Mouse (Mus musculus): ENCODE data around the gene Rpl38.

Gene Rpl38

DNA sequence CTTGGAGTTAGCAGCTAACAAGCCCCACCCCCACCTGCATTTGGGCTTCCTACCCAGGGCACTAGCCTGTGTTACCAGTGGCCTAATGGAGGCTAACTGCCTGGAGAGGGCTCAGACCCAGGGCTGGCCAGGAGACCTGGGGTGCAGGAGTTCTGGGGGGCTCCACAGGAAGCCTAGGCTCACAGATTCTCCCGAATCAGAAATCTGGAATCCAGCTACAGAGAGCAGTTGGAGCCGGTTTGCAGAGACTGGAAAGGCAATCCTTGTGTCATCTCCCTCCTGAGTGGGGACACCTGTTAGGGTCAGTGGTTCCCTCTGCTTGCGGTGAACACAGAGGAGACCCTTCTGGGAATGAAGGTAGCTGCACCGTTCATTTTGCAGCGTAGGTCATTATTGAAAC lies 12.7 kb downstream of the Rpl38 start:
- DNase-seq, result peak; percentile 67

DNA sequence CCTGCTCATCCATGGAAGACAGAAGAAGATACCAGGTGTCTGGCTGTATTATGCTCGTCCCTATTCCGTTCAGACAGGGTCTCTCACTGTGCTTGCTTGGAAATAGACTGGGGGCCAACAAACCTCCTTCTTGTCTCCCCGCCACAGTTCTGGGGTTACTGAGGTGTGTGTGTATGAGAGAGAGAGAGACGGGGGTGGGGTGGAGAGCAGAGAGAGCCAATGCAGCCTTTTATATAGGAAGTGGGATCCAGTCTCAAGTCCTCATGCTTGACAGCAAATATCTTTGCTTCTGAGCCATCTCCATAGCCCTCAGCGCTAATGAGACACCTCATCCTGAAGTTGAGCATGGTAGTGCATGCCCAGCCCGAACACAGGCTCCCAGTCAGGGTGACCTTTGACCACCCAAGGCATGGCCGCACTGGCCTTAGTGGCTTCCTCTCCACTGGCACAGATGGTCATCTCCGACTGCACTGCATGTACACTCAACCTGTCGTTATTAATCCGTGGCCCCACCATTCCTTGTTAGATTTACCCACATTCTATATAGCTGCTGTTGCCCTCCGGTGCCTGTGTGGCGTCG lies 14.1 kb downstream of the Rpl38 start:
- no peak for DNase-seq

GRCm38 (mm10) chr11:114683029-114683721 lies 14.9 kb downstream of the Rpl38 start:
- DNase-seq, result peak; percentile 65

- peak; percentile 73 for DNase-seq
These were observed 15.6 kb downstream of the Rpl38 start for GRCm38 (mm10) chr11:114683722-114684621.

- DNase-seq, result peak; percentile 99
These were observed 16.5 kb downstream of the Rpl38 start for GRCm38 (mm10) chr11:114684627-114685373.

- DNase-seq, result no peak
These were observed 17.3 kb downstream of the Rpl38 start for GRCm38 (mm10) chr11:114685526-114686040.

DNA sequence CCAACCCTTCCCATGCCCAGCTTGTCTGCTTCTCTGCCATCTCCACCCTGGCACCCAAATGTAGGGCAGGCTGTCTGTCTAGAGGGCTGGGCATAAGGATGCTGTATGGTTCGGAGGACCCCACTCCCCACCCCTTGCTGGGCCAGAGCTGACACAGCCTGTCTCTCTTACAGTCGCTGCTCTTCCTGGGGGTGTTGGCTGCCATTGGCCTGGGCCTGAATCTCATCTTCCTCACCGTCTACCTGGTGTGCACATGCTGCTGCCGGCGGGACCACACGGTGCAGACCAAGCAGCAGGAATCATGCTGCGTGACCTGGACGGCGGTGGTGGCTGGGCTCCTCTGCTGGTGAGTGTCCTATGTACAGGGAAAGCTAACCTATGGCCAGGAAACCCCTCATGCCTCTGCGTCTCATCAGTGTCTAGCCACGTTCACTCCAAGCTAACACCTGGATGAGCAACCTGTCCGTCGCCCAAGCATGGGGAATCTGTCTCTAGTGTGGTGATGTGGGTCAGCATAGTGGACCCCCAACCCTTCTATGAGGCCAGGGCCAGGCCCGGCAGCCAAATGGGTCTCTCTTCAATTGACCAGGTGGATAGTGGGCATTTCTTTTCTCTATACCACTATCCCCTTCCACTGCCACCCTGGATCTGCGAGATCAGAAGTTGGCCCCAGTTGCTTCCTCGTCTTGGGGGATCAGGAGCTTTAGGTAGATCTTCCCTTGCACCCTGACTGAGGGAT lies 18.1 kb downstream of the Rpl38 start:
- DNase-seq, result peak; percentile 69

GRCm38 (mm10) chr11:114687574-114688188 lies 19.4 kb downstream of the Rpl38 start:
- no peak for DNase-seq

DNA sequence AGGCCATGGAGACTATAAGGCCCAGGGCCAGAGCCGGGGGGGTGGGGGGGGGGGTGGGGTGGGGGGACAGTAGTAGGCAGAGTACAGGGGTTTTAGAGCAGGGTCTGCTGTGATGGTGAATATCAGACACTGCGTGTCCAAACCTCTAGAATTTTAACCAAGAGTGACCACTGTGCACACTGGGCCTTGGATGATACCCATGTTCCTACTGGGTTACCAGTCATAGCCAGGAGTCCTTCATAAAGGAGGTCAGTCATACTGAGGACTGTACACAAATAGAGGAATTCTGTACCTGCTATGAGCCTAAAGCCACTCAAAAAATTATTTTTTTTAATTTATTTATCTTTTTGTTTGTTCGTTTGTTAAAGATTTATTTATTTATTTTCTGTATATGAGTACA lies 20.4 kb downstream of the Rpl38 start:
- DNase-seq, result no peak

DNA sequence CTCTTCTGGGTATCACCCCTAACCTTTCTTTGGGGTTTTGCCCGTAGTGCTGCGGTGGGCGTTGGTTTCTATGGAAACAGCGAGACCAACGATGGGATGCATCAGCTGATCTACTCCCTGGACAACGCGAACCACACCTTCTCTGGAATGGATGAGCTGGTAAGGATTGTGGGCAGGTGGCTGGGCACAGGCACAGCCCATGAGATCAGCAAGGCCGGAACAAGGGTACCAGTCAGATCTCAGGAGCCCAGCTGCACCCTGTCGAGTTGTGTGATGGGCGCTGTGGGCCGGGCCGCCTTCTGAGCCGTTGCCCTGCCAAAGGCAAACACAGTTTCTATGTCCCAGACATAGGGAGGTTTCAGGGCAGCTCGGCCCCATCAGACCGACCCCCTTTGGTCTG lies 21.9 kb downstream of the Rpl38 start:
- DNase-seq, result peak; percentile 73

DNA sequence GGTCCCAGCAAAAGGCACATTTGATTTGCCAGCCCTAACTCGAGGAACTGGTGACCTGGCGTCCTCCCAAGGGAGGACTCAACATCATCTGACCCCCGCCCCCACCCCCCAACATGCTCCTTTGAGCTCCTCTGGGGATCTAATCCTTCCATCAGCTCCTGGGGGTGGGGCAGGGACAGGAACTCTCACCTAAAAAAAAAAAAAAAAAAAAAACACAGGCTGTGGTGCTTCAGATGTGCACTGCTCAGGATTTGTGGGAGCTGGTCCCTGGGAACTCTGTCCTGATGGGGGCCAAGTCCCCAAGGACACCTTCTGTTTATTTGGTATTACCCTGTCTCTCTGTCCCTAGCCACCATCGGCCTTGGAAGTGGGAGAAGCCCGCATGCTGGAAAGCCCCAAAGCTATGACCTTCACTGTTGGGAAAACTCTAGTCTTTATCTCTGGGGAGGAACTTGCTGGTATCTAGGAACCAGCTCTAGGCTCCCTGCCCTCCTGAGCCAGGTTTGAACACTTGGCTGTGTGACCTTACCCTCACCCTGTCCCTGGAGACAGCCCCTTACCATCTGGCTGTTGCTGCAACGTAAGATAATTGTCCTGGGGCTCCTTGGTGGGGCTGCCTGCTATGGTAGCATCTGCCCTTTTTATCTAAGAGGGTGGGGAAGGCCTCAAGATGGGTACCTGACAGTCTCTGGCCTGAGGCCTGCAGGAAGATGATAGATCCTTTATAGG lies 23.3 kb downstream of the Rpl38 start:
- no peak for DNase-seq

GRCm38 (mm10) chr11:114692601-114693000 lies 24.3 kb downstream of the Rpl38 start:
- DNase-seq, result no peak

DNA sequence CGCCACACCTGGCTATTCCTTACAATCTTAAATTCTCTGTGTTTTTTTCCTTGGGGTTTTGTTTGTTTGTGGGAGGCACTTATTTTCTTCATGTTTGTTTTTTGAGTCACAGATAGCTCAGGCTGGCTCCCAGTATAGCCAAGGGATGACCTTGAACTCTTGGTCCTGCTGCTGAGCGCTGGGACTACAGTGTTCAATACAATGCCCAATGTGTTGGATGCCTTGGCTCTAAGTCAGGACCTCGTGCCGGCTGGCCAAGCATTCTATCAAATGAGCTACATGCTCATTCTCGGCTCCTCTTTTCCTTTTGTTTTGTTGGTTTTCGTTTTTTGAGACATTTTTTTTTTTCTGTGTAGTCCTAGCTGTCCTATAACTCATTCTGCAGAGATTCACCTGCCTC lies 25.1 kb downstream of the Rpl38 start:
- DNase-seq, result no peak

DNA sequence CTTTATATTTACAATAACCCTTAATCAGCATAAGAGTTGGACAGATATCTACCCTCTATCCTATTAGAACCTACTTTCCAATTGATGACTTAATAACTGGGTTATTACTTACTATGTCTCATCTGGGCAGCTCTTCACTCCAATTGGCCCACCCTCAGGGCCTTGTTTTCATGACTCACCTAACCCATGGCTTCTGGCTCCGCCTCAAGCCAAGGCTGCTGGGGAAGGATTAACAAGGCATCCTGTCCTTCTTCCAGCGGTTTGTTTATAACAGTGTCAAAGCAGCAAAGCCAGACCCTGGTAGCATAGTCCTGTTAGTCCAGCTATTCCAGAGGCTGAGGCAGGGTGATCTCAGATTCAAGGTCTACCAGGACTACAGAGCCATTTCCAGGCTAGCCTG lies 26.1 kb downstream of the Rpl38 start:
- DNase-seq, result no peak

DNA sequence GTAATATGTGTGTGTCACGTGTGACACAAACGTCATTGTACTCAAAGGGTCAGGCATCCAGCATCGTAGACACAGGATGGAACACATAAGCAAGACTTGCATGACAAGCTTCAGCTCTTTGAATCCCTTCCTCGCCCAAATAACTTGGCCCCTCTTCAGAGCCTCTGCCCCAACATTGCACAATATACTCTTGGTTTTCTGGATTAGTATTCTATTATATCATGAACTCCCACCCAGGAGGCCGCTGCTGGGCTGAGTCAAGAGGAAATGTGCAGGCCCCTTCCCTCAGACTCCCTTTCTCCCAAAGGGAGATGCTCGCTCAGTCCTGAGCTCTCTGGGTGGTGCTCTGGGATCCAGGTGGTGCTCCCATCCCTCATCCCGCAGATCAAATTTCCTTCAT lies 30.2 kb downstream of the Rpl38 start:
- DNase-seq, result no peak

GRCm38 (mm10) chr11:114699511-114699910 lies 31.2 kb downstream of the Rpl38 start:
- no peak for DNase-seq

- DNase-seq, result no peak
These were observed 34.1 kb downstream of the Rpl38 start for GRCm38 (mm10) chr11:114702311-114702995.

DNA sequence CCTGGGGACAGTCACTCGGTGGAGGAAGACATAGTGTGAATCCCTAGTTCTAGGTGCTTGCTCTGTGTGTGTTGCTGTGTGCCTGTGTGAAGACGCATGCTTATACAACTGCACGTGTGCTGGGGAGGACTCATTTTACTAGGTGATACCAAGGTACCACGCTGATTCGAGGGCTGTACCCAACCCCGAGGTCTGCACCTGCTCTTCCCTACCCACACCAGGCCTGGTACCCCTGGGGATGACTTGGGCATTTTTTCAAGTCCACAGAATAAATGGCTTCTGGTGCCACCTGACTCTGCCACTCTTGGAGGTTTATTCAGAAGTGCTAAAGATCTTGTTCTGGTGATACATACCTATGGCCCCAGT lies 34.7 kb downstream of the Rpl38 start:
- no peak for DNase-seq

DNA sequence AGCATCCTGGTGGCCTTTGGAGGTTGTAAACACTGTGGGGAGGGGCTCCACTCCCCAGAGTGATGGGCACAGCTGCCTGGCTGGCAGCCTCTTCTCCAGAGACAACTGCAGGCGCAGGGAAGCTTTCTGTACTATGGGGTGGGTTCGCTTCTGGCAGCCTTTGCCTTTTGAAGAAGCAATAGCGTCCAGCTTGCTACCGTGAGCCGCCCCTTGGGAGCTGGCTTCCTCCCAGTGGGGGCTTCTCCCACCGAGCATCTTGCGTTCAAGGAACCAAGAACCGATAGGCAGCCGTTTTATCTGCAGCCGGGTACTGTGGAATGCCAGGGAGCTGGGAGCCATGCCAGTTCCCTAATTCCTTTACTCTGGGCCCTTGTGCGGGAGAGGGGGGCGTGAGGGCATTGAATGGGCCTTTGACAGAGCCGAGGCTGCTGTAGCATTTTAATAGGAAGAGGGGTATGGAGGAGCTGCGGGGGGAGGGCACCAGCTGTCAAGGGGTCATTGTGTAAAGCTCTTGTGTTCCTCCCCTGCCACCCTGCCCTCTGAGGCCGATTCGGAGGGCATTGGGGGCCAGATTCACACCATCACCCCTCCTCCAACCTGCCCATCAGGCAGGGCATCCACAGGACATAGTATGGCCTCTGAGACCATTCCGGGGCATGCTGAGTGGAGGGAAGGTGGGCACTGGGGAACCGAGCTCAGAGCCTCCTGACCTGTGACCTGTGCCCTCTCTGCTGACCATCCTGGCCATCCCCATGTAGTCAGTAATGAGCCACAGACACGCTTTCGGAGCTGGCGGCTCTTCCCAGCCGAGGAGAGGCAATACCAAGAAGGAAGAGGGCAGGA lies 36.0 kb downstream of the Rpl38 start:
- peak; percentile 61 for DNase-seq

Measured in cerebellum, adult 11-12 months (tissue).